Mouse (Mus musculus) liver, embryonic 16.5 days (tissue): ENCODE data around the gene Gm17571. TPM values are rescaled to one million over a fixed set of nuclear protein-coding genes. Genes with fewer than 3 reads are reported as not detected.

Source experiments
- ATAC-seq: fragments of 200-750 bp; cut with Nextera tagmentation; 2 replicates; pipeline ENCODE4 v1.8.0; 2017; ENCODE audit warnings: low read depth, mild to moderate bottlenecking, moderate number of reproducible peaks, moderate library complexity
- H3K27ac ChIP-seq: fragments of 300-500 bp; sonication (generic); 2 replicates; pipeline ENCODE4 v1.5.1; 2014; ENCODE audit warnings: mild to moderate bottlenecking, low read length
- H3K27me3 ChIP-seq: fragments of 300-500 bp; sonication (generic); 2 replicates; pipeline ENCODE4 v1.6.1; 2014; ENCODE audit warnings: low read depth, low read length, mixed read lengths; ENCODE audit not compliant: control insufficient read depth, insufficient read depth
- H3K36me3 ChIP-seq: fragments of 300-500 bp; sonication (generic); 2 replicates; pipeline ENCODE4 v1.6.1; 2014; ENCODE audit warnings: mild to moderate bottlenecking; ENCODE audit not compliant: control insufficient read depth, insufficient read depth
- H3K4me1 ChIP-seq: fragments of 300-500 bp; sonication (generic); 2 replicates; pipeline ENCODE4 v1.6.1; 2014; ENCODE audit warnings: low read depth, low read length, mixed read lengths; ENCODE audit not compliant: control insufficient read depth
- H3K4me2 ChIP-seq: fragments of 300-500 bp; sonication (generic); 2 replicates; pipeline ENCODE4 v1.6.1; 2014; ENCODE audit warnings: low read depth, low read length, mixed read lengths
- H3K4me3 ChIP-seq: fragments of 300-500 bp; sonication (generic); 2 replicates; pipeline ENCODE4 v1.5.1; 2014; ENCODE audit warnings: low read depth, mild to moderate bottlenecking, low read length
- H3K9ac ChIP-seq: fragments of 300-500 bp; sonication (generic); 2 replicates; pipeline ENCODE4 v1.6.1; 2014; ENCODE audit warnings: low read depth, low read length
- H3K9me3 ChIP-seq: fragments of 300-500 bp; sonication (generic); replicated peaks from 2 replicates; pipeline ENCODE4 v1.6.1; 2016; ENCODE audit warnings: low read length; ENCODE audit not compliant: control insufficient read depth
- polyA plus RNA-seq: library from polyadenylated mRNA; unstranded; fragments of >200 nt; fragmentation: Nextera tagmentation; extraction: Ambion mirVana; gene quantifications from 2 replicates; pipeline ENCODE4 v1.2.1, GENCODE M21; 2015

Gene Gm17571
- polyA plus RNA-seq, 1 experiment from 2014 or later, result not detected

DNA sequence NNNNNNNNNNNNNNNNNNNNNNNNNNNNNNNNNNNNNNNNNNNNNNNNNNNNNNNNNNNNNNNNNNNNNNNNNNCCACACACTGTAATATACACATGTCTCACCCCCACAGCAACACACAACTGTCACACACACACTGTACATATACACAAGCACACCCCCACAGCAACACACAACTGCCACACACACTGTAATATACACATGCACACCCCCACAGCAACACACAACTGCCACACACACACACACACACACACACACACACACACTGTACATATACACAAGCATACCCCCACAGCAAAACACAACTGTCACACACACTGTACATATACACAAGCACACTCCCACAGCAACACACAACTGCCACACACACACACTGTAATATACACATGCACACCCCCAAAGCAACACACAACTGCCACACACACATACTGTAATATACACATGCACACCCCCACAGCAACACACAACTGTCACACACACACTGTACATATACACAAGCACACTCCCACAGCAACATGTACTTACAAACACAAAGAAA, 32.3 kb downstream of the Gm17571 start:
- Histone ChIP-seq H3K27me3 (no peaks in the 10 kb centered on the region), H3K4me3 (no peak overlapping the region), H3K36me3 (no peaks in the 10 kb centered on the region), H3K9me3 (no peaks in the 10 kb centered on the region), H3K4me2 (no peak overlapping the region), H3K27ac (no peak overlapping the region), H3K9ac (no peak overlapping the region), H3K4me1 (no peaks in the 10 kb centered on the region)
- no peak for ATAC-seq

Other genes starting within 250 kb of the Gm17571 start
- 1.8 and 2.4 TPM in 2 replicates for gene Jrkl, start 200.9 kb downstream of the Gm17571 start, polyA plus RNA-seq
- 8.8 and 9.7 TPM in 2 replicates for gene Ccdc82, start 199.8 kb downstream of the Gm17571 start, polyA plus RNA-seq
- 0.90 and 0.96 TPM in 2 replicates for gene Maml2, start 148.8 kb downstream of the Gm17571 start, polyA plus RNA-seq